13 mouse cellular contexts compared by ENCODE assay signal in the genomic region with DNA sequence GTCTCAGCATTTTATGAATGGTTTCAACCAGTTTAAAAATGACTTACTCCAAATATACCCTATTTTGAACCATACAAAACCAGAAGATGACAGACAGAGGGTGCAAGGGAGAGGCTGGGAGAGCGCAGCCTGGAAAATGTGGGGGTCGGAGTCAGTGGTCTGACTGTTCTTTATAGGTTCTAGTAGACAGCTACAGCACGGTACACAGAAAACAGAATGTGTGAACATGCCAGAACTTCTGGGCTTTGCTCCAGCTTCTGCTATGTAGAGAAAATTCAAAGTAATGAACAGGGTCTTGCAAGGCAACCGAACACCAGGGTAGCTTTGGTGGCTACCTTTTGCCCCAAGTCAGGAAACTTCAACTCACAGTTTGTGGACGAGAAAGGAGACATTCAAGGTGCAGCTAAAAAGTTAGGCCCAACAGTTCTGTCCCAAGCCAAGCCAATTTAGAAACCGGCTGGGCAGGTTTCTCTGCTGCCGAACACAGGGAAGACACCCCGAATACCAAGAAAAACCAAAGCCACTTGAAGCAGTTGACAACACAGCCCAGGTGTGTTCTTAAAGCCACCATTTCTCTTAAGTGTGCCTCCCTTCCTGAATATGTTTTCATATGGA. TPM values are rescaled to one million over a fixed set of nuclear protein-coding genes. Genes with fewer than 3 reads are reported as not detected.
DNase-seq lines count a peak whose midpoint lies in the region; ATAC-seq and TF ChIP-seq lines count a peak whose summit lies in the region.
"Had no signal": no experiment of that assay in that cellular context is flagged by ENCODE, and none has a peak within 500 bp of the region (broad histone marks: within the 10 kb centered on the region; RNA-seq: fewer than 3 reads in every experiment).

No protein-coding gene starts in this region.

- no peak for TF ChIP-seq CTCF in liver, postnatal 0 days (IDR thresholded peaks at IDR 0.05; ENCODE audit: low read depth)

- no peak for TF ChIP-seq EP300 in liver, postnatal 0 days (IDR thresholded peaks at IDR 0.05; ENCODE audit: low read depth)

- H3K27me3 ChIP-seq in limb, embryonic 15.5 days = no peaks in the 10 kb centered on the region
- H3K27me3 ChIP-seq in liver, postnatal 0 days (ENCODE audit: insufficient read depth, low read length) = no peaks in the 10 kb centered on the region
- H3K27me3 ChIP-seq: hindbrain, embryonic 15.5 days; limb, embryonic 12.5 days; Patski had no signal

- H3K4me2 ChIP-seq in limb, embryonic 15.5 days = no peak overlapping the region
- H3K4me2 ChIP-seq in liver, postnatal 0 days (ENCODE audit: low read depth, low read length) = no peak overlapping the region
- H3K4me2 ChIP-seq: hindbrain, embryonic 15.5 days; limb, embryonic 12.5 days had no signal

- H3K4me1 ChIP-seq in limb, embryonic 15.5 days = peaks cover 20% of the 10 kb centered on the region
- no peaks in the 10 kb centered on the region for H3K4me1 ChIP-seq in liver, postnatal 0 days (ENCODE audit: insufficient read depth)
- H3K4me1 ChIP-seq: limb, embryonic 12.5 days had no signal

- peaks cover 47% of the 10 kb centered on the region for H3K36me3 ChIP-seq in limb, embryonic 15.5 days
- peaks cover 40% of the 10 kb centered on the region for H3K36me3 ChIP-seq in liver, postnatal 0 days (replicated peaks; ENCODE audit: insufficient read depth, low read length)

- H3K9me3 ChIP-seq in limb, embryonic 15.5 days = no peaks in the 10 kb centered on the region
- H3K9me3 ChIP-seq in liver, postnatal 0 days (ENCODE audit: low read length) = no peaks in the 10 kb centered on the region
- H3K9me3 ChIP-seq: hindbrain, embryonic 15.5 days; limb, embryonic 12.5 days had no signal

- H3K9ac ChIP-seq in limb, embryonic 15.5 days = no peak overlapping the region
- H3K9ac ChIP-seq in liver, postnatal 0 days (replicated peaks) = no peak overlapping the region
- H3K9ac ChIP-seq: hindbrain, embryonic 15.5 days; limb, embryonic 12.5 days had no signal

- no peak for ATAC-seq in limb, embryonic 15.5 days (ENCODE audit: insufficient number of reproducible peaks, low FRiP score, low TSS enrichment, low read depth)
- ATAC-seq in liver, postnatal 0 days = no peak
- ATAC-seq: Patski had no signal

- no peak overlapping the region for H3K4me3 ChIP-seq in limb, embryonic 15.5 days
- H3K4me3 ChIP-seq in liver, postnatal 0 days (ENCODE audit: low read depth, low read length) = no peak overlapping the region
- H3K4me3 ChIP-seq: hindbrain, embryonic 15.5 days; limb, embryonic 12.5 days had no signal

- DNase-seq in cerebellum, postnatal 10 days = peak; percentile 52 to 63
- no peak for DNase-seq in cerebellum, adult 11 months
- peak; percentile 40 for DNase-seq in kidney, adult 18-20 months
- DNase-seq in kidney, postnatal 4 days = no peak
- peak; percentile 30 for DNase-seq in NIH3T3 (ENCODE audit: low read depth)
- DNase-seq in liver, postnatal 0 days = no peak
- DNase-seq in gastrocnemius, adult 8-10 months (ENCODE audit: low spot score in 2 of 2) = no peak
- DNase-seq: B cell, adult 2 months; midbrain, embryonic 14.5 days had no signal

- peak overlapping the region; percentile 44; the same call in 1 of the 2 replicates for H3K27ac ChIP-seq in limb, embryonic 15.5 days
- H3K27ac ChIP-seq in liver, postnatal 0 days (ENCODE audit: low read depth) = no peak overlapping the region
- H3K27ac ChIP-seq: hindbrain, embryonic 15.5 days; limb, embryonic 12.5 days had no signal

- 45% methylated on average over 8 of the region's 8 CpGs for WGBS in limb, embryonic 15.5 days
- 89% methylated on average over 8 of the region's 8 CpGs for WGBS in liver, postnatal 0 days (ENCODE audit: insufficient replicate concordance)

RNA-seq across cellular contexts. Expression of a gene that starts 43.3 kb away (rescaled TPM):
- 102 and 104 TPM in 2 replicates for polyA plus RNA-seq in limb, embryonic 15.5 days (2015; fragmentation: Nextera tagmentation; extraction: Ambion mirVana)
- 277 and 286 TPM in 2 replicates for polyA plus RNA-seq in liver, postnatal 0 days (2015; fragmentation: Nextera tagmentation; extraction: Ambion mirVana)
- total RNA-seq in gastrocnemius, adult 8-10 months (2022) = 100 to 1,000 TPM; 190 to 220 (median 193) TPM

Comparison
In these comparisons a context has a peak if more than half of its experiments do, and no peak if none do; other contexts are left out.
1. DNase-seq: peak in cerebellum, postnatal 10 days (2 of 2), kidney, adult 18-20 months (single experiment) and NIH3T3 (single experiment); none in cerebellum, adult 11 months (single experiment), kidney, postnatal 4 days (0 of 2), liver, postnatal 0 days (single experiment) and gastrocnemius, adult 8-10 months (0 of 2).